Mouse (Mus musculus): ENCODE data around the gene Timm9.

DNA sequence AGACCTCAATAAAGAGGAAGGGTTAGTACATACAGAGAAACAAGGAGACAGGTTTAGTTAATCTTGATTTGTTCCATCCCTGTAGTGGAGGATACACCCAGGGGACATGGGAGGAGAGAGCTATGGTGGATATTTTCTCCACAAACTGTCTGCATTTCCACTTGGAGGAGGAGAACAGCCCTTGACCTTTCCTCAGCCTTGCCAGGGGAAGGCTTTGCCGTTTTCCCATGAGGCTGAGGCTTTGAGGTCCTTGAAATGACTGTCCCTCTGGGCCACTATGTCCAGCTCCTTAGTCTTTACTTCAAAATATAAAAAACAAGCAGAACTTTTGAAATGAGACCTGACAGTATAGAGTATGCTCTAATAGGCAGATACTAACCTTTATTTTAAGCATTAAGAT lies 33.4 kb upstream of the Timm9 start:
- TF ChIP-seq EP300 (IDR thresholded peaks at IDR 0.05) (no peak), CTCF (IDR thresholded peaks at IDR 0.05) (no peak)
